Mouse (Mus musculus) gastrocnemius, adult 8-10 months (tissue): ENCODE results near the gene Homer3. TPM values are rescaled to one million over a fixed set of nuclear protein-coding genes. Genes with fewer than 3 reads are reported as not detected.

Experiments
- DNase-seq, 2 experiments: peaks; one replicate each; pipeline ENCODE4 v3.0.0; 2022; ENCODE audit warnings: low spot score in 2 of 2
- total RNA-seq, 4 experiments: library from RNA; stranded (reverse); gene quantifications; 2 replicates each; pipeline ENCODE4 v1.2.4; 2022

Homer3 gene
- total RNA-seq, 4 experiments from 2014 or later = 3.1 to 4.4 (median 3.2) TPM

DNA sequence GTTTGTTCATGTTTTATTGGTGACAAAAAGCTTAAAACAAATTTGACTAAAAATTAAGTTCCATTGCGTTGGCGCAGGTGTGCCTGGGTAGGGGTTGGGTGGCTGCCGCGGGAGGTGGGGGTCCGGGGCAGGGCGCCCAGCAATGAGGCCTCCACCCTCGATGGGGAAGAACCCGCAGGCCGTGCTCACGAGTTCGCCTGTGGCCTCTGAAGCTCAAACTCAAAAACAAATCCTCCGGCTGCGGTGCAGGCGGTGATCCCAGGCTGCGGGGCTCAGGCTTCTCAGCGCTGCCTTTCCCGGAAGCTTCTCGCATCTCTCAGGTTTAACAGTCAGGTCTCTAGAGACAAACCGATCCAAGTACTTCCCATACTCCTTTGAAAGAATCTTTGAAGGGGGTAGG is 48.9 kb downstream of the Homer3 start:
- DNase-seq = no peak

DNA sequence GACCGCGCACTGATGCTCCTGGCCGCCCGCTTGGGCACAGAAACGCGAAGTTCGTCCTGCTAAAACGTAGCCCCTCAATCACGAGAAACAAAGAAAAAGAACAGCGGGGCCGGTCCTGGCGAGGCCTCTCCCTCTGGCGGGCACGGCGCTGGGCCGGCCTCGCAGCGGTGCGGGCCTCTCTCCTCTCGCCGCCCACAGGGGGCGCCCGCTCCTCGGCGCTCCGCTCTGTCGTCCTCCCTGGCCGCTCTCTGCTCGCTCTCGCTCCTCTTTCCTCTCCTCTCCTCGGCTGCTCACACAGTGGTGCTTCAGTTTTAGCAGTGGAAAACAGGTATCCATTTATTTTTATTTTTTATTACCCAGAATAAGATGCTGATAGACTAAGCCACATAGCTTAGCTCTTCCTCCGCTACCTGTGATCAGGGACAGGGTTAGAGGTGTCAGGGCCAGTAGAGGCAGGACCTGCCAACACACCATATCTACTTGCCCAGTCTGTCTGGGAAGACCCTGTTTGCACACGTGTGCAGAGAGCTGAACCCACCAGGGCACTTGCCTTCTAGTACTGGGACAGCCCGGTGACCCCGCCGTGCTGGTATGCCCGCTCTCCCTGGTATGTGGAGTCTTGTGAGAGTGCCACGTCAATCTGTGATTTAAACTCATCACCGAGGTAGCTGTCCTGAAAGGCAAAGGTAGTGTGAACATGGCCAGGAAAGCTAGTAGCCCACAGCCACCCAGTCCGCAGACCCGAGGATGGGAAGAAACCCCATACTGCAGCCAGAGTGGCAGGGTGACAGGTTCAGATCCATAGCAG is 49.6 kb downstream of the Homer3 start:
- peak; percentile 38 to 59 for DNase-seq

- DNase-seq = no peak
Observed at GRCm38 (mm10) chr8:70332878-70333202, 50.2 kb downstream of the Homer3 start.

- DNase-seq = no peak
Observed at GRCm38 (mm10) chr8:70338931-70339330, 56.3 kb downstream of the Homer3 start.

DNA sequence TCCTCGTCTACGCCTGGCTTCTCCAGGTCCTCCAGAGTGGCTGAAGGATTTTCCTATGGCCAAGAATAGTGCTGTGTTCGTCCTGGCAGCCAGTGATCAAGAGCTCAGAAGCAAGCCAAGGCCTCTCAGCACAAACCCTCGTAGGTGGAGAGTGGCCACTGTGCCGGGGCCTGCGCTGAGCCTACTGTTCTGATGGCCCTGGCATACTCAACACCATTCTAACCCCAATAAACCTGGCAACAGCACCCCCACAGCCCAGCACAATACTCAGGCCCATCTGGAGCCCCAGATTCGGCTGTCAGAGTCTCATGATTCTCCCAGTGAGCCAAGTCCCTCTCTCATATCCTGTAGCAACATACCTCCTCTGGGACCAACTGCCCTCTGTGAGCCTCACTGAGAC is 58.0 kb downstream of the Homer3 start:
- no peak for DNase-seq

- DNase-seq = no peak
Observed at GRCm38 (mm10) chr8:70342007-70342406, 59.4 kb downstream of the Homer3 start.

DNA sequence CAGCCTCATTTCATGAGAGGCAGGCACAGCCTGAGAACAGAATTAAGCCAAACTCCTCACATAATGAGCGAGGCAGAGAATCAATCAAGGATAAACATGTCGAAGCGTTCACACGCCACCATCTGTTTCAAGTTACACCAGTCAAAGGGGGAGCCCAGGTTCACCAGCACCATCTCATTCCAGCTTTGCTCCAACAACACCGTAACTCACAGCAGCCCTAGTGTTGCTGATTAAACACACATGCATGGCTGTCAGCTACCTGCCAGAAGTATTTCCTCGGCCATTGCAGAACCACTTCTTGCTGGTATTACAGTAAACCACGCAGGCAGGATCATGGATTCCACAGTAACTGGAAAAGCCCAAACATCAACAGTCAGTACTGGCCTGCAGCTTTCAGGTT is 60.4 kb downstream of the Homer3 start:
- no peak for DNase-seq

DNA sequence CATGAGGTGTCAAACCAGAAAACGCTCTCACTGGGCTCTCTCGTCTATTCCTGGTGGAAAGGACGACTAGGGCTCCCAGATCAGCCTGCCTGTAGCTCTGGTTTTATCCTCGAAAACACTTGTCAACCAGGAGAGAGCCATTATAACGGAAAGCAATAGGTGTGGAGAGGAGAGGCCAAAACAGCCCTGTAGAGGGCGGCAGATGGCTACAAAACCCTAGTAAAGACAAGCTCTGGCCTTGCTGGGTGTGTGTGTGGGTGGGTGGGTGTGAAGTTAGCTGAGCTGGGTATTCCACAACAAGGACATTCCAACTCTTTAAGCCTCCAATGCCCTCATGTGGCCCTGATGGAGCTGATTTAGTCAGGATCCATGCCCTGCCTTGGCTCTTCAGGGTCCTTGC is 61.1 kb downstream of the Homer3 start:
- DNase-seq = no peak

Other genes starting within 250 kb of the Homer3 start
- 10 to 100 TPM; 23.1 to 26.1 (median 24.6) TPM for gene Mau2, start 240.1 kb upstream of the Homer3 start, total RNA-seq
- 10 to 100 TPM; 16.7 to 20.4 (median 18.1) TPM for gene Sugp1, start 240.0 kb upstream of the Homer3 start, total RNA-seq
- gene Tm6sf2, start 209.9 kb upstream of the Homer3 start, total RNA-seq = under 1 TPM; 0.17 to 0.48 (median 0.35) TPM
- under 1 TPM in 1 of 4 experiments, not detected in 3; 0.08 TPM for gene Hapln4, start 199.4 kb upstream of the Homer3 start, total RNA-seq
- under 1 TPM in 3 of 4 experiments, not detected in 1; 0.05 to 0.11 (median 0.08) TPM for gene Ncan, start 162.0 kb upstream of the Homer3 start, total RNA-seq
- gene Nr2c2ap, start 151.5 kb upstream of the Homer3 start, total RNA-seq = 1 to 10 TPM; 4.1 to 6.5 (median 4.6) TPM
- 10 to 100 TPM in 1 of 4 experiments, 1 to 10 TPM in 3; 8.5 to 10.6 (median 9.1) TPM for gene Rfxank, start 143.7 kb upstream of the Homer3 start, total RNA-seq
- 10 to 100 TPM in 3 of 4 experiments, 1 to 10 TPM in 1; 9.8 to 14.9 (median 14.1) TPM for gene Borcs8, start 143.3 kb upstream of the Homer3 start, total RNA-seq
- under 1 TPM in 3 of 4 experiments, not detected in 1; 0.32 to 0.36 (median 0.34) TPM for gene Mef2b, start 143.1 kb upstream of the Homer3 start, total RNA-seq
- 10 to 100 TPM; 77.0 to 87.6 (median 85.9) TPM for gene Tmem161a, start 110.5 kb upstream of the Homer3 start, total RNA-seq
- 10 to 100 TPM; 27.4 to 34.4 (median 31.1) TPM for gene Slc25a42, start 70.5 kb upstream of the Homer3 start, total RNA-seq
- 10 to 100 TPM; 41.1 to 50.5 (median 42.9) TPM for gene Sugp2, start 48.6 kb upstream of the Homer3 start, total RNA-seq
- gene Armc6, start 48.4 kb upstream of the Homer3 start, total RNA-seq = 1 to 10 TPM; 5.5 to 8.7 (median 7.6) TPM
- 10 to 100 TPM; 25.8 to 35.3 (median 33.9) TPM for gene Ddx49, start 19.7 kb downstream of the Homer3 start, total RNA-seq
- 100 to 1,000 TPM; 112 to 126 (median 121) TPM for gene Cope, start 19.7 kb downstream of the Homer3 start, total RNA-seq
- gene Cers1, start 32.9 kb downstream of the Homer3 start, total RNA-seq = 10 to 100 TPM; 16.5 to 25.1 (median 20.2) TPM
- gene Gdf1, start 47.0 kb downstream of the Homer3 start, total RNA-seq = 1 to 10 TPM in 1 of 4 experiments, under 1 TPM in 1, not detected in 2; 0.75 to 2.7 TPM
- 10 to 100 TPM; 29.7 to 32.7 (median 30.8) TPM for gene Upf1, start 70.5 kb downstream of the Homer3 start, total RNA-seq
- gene Comp, start 90.7 kb downstream of the Homer3 start, total RNA-seq = 10 to 100 TPM in 2 of 4 experiments, 1 to 10 TPM in 2; 2.7 to 16.7 (median 8.4) TPM
- 10 to 100 TPM in 1 of 4 experiments, 1 to 10 TPM in 3; 7.1 to 15.3 (median 7.6) TPM for gene Crtc1, start 156.8 kb downstream of the Homer3 start, total RNA-seq
- gene Klhl26, start 194.1 kb downstream of the Homer3 start, total RNA-seq = 1 to 10 TPM; 6.6 to 9.7 (median 7.5) TPM
- not detected for gene Tmem59l, start 204.5 kb downstream of the Homer3 start, total RNA-seq
- 1 to 10 TPM; 1.1 to 2.5 (median 2.3) TPM for gene Crlf1, start 210.3 kb downstream of the Homer3 start, total RNA-seq
- gene Rex1bd, start 223.9 kb downstream of the Homer3 start, total RNA-seq = 100 to 1,000 TPM; 175 to 196 (median 181) TPM
- gene Uba52, start 228.0 kb downstream of the Homer3 start, total RNA-seq = 100 to 1,000 TPM; 794 to 918 (median 839) TPM
- 100 to 1,000 TPM; 113 to 123 (median 120) TPM for gene Fkbp8, start 244.9 kb downstream of the Homer3 start, total RNA-seq
- gene Kxd1, start 245.1 kb downstream of the Homer3 start, total RNA-seq = 10 to 100 TPM; 68.3 to 80.8 (median 76.7) TPM